Mouse (Mus musculus): ENCODE results near the gene Psma7. TPM values are rescaled to one million over a fixed set of nuclear protein-coding genes. Genes with fewer than 3 reads are reported as not detected.

Gene Psma7
- 585 and 653 TPM in 2 replicates for polyA plus RNA-seq (2014; fragmentation: Nextera tagmentation; extraction: Ambion mirVana)

DNA sequence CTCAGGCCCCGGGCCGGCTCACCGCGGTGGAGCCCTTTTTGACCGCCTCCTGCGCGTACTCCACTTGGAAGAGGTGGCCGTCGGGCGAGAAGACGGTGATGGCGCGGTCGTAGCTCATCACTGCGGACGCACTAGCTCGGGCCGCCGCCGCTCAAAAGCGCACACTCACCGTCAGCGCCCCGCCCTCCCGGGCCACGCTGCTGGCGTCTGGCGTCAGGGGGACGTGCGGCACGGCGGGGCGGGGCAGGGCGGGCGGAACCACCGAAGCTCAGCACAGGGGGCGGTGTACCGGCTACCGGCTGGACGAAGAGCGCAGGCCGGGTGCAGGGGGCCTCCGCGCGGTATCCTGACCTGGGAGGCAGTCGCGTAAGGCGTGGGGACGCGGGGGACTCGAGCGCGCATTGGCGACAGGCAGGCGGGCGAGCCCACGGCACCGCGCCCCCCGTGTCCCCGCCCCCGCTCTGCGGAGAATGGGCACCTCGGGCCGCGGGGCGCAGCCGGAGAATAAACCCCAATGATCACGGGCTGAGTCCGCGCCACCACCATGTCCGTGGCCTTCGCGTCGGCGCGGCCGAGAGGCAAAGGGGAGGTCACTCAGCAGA lies at the start of gene Psma7, which contains the start of gene Ss18l1:
Gene Psma7 (minus strand): TSS at position 178 of the 602 bp plus-strand sequence.
Gene Ss18l1 (plus strand): TSS at position 254 of the 602 bp plus-strand sequence.
- Histone ChIP-seq H3K27ac (ENCODE audit: low read depth, low read length) (peak within 1 kb of the TSS; percentile 99), H3K27me3 (ENCODE audit: control insufficient read depth, insufficient read depth, low read length) (no peaks in the 10 kb centered on the region), H3K36me3 (ENCODE audit: control insufficient read depth, insufficient read depth, low read length) (peaks cover 18% of the 10 kb centered on the region), H3K9ac (replicated peaks; ENCODE audit: low read depth, low read length) (peak within 1 kb of the TSS; percentile 96), H3K4me3 (ENCODE audit: low read depth, low read length) (peak within 1 kb of the TSS; percentile 97), H3K4me2 (ENCODE audit: low read depth, low read length) (peak within 1 kb of the TSS; percentile 81), H3K9me3 (ENCODE audit: control insufficient read depth, low read length) (no peaks in the 10 kb centered on the region), H3K4me1 (ENCODE audit: control insufficient read depth, insufficient read depth, low read length) (peaks cover 29% of the 10 kb centered on the region)
- under 1% methylated on average over 62 of the region's 78 CpGs for whole genome bisulfite sequencing
- peak; percentile 95 for ATAC-seq (ENCODE audit: low read depth)

DNA sequence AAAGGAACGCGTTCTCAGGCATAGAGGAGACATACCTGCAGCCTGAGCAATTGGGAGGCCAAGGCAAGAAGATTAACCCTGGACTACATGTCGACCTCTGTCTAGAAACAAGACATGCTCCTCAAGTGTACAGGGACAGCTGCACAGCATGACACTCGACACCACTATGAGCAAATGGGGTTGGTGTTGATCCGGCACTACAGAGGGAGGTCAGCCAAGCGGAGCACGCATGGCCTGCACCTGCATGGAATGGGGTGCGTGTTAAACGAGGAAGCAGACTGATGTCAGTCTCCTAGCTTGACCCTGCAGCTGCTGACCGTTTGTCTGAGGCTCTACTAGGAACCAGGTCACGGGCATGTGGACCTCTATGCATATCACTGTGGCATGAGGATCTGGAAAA lies 48.1 kb upstream of the Psma7 start:
- Histone ChIP-seq H3K9ac (replicated peaks; ENCODE audit: low read depth, low read length) (no peak overlapping the region), H3K4me3 (ENCODE audit: low read depth, low read length) (no peak overlapping the region), H3K4me2 (ENCODE audit: low read depth, low read length) (no peak overlapping the region), H3K9me3 (ENCODE audit: control insufficient read depth, low read length) (no peaks in the 10 kb centered on the region), H3K4me1 (ENCODE audit: control insufficient read depth, insufficient read depth, low read length) (no peaks in the 10 kb centered on the region), H3K36me3 (ENCODE audit: control insufficient read depth, insufficient read depth, low read length) (0 out of 2 replicates have a peak, but pooled peaks cover 3% of the 10 kb centered on the region), H3K27ac (ENCODE audit: low read depth, low read length) (no peak overlapping the region), H3K27me3 (ENCODE audit: control insufficient read depth, insufficient read depth, low read length) (no peaks in the 10 kb centered on the region)
- no peak for ATAC-seq (ENCODE audit: low read depth)
- WGBS, result 72% methylated on average over 11 of the region's 11 CpGs

GRCm38 (mm10) chr2:180087472-180087871 lies 45.2 kb upstream of the Psma7 start:
- H3K27me3 ChIP-seq (ENCODE audit: control insufficient read depth, insufficient read depth, low read length), result no peaks in the 10 kb centered on the region
- H3K27ac ChIP-seq (ENCODE audit: low read depth, low read length), result no peak overlapping the region
- H3K9ac ChIP-seq (replicated peaks; ENCODE audit: low read depth, low read length), result no peak overlapping the region
- H3K36me3 ChIP-seq (ENCODE audit: control insufficient read depth, insufficient read depth, low read length), result peaks cover 14% of the 10 kb centered on the region; the same call in 1 of the 2 replicates
- H3K4me1 ChIP-seq (ENCODE audit: control insufficient read depth, insufficient read depth, low read length), result no peaks in the 10 kb centered on the region
- no peak for ATAC-seq (ENCODE audit: low read depth)
- H3K4me3 ChIP-seq (ENCODE audit: low read depth, low read length), result no peak overlapping the region
- 88% methylated on average over 4 of the region's 4 CpGs for WGBS
- H3K4me2 ChIP-seq (ENCODE audit: low read depth, low read length), result no peak overlapping the region
- no peaks in the 10 kb centered on the region for H3K9me3 ChIP-seq (ENCODE audit: control insufficient read depth, low read length)

DNA sequence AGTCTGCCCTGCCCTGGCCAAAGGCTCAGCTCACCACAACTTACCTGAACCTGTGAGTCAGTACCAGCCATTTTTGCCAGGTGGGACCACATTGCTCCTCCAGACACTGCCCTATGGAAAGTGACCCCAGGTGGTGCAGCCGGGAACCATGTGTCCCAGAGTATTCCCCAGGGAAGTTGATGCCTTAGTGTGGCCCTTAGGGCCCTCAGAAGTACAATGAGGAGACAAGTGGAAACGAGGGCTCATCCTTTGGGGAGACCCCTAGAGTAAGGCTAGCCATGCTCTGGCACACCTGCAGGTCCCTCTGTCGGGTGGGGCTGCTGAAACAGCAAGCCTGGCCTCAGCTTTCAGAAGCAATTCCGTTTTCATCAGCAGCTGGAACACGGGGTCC lies 44.4 kb upstream of the Psma7 start:
- Histone ChIP-seq H3K4me1 (ENCODE audit: control insufficient read depth, insufficient read depth, low read length) (no peaks in the 10 kb centered on the region), H3K9ac (replicated peaks; ENCODE audit: low read depth, low read length) (no peak overlapping the region), H3K9me3 (ENCODE audit: control insufficient read depth, low read length) (no peaks in the 10 kb centered on the region), H3K4me2 (ENCODE audit: low read depth, low read length) (no peak overlapping the region), H3K4me3 (ENCODE audit: low read depth, low read length) (no peak overlapping the region), H3K27me3 (ENCODE audit: control insufficient read depth, insufficient read depth, low read length) (no peaks in the 10 kb centered on the region), H3K36me3 (ENCODE audit: control insufficient read depth, insufficient read depth, low read length) (peaks cover 14% of the 10 kb centered on the region; the same call in 1 of the 2 replicates), H3K27ac (ENCODE audit: low read depth, low read length) (no peak overlapping the region)
- WGBS, result 80% methylated on average over 5 of the region's 5 CpGs
- ATAC-seq (ENCODE audit: low read depth), result no peak

DNA sequence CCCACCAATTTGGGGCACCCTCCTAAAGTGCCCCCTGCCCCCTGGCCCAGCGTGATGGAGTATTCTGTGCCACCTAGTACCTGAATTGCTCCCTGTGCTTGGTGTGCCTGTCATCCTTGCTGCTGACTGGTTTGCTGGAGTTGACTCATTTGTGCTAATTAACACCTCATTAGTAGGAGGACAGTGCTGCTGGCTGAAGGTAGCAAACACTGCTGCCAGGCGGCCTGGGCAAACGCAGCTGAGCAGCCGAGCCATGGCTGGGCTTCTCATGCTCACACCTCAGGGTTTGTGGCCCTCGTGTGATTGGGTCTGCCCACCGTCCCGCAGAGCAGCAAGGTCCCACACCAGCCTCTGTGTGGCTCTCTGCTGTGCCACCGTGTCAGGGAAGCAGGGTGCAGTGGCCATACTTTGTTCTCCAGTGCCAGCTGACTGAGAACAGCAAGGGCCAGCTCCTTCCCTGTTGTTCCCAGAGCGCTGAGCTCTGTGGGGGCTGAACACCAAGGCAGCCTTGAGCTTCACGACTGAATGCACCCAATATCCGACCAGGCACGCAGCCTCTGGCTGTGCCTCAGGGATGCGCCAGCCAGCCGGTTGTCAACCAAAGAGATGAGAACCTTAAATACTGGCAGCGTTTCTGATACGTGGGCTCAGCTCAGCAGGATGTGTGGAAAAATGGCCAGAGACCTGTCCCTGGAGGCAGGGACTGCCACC lies 43.8 kb upstream of the Psma7 start:
- no peaks in the 10 kb centered on the region for H3K9me3 ChIP-seq (ENCODE audit: control insufficient read depth, low read length)
- no peaks in the 10 kb centered on the region for H3K27me3 ChIP-seq (ENCODE audit: control insufficient read depth, insufficient read depth, low read length)
- H3K4me2 ChIP-seq (ENCODE audit: low read depth, low read length), result no peak overlapping the region
- H3K4me1 ChIP-seq (ENCODE audit: control insufficient read depth, insufficient read depth, low read length), result no peaks in the 10 kb centered on the region
- peaks cover 14% of the 10 kb centered on the region; the same call in 1 of the 2 replicates for H3K36me3 ChIP-seq (ENCODE audit: control insufficient read depth, insufficient read depth, low read length)
- H3K4me3 ChIP-seq (ENCODE audit: low read depth, low read length), result no peak overlapping the region
- H3K27ac ChIP-seq (ENCODE audit: low read depth, low read length), result no peak overlapping the region
- no peak overlapping the region for H3K9ac ChIP-seq (replicated peaks; ENCODE audit: low read depth, low read length)
- 69% methylated on average over 16 of the region's 16 CpGs for WGBS
- ATAC-seq (ENCODE audit: low read depth), result no peak

GRCm38 (mm10) chr2:180084565-180084964 lies 42.3 kb upstream of the Psma7 start:
- 44% methylated on average over 3 of the region's 3 CpGs for WGBS
- H3K4me1 ChIP-seq (ENCODE audit: control insufficient read depth, insufficient read depth, low read length), result no peaks in the 10 kb centered on the region
- H3K4me2 ChIP-seq (ENCODE audit: low read depth, low read length), result no peak overlapping the region
- no peaks in the 10 kb centered on the region for H3K9me3 ChIP-seq (ENCODE audit: control insufficient read depth, low read length)
- no peak overlapping the region for H3K9ac ChIP-seq (replicated peaks; ENCODE audit: low read depth, low read length)
- H3K27ac ChIP-seq (ENCODE audit: low read depth, low read length), result no peak overlapping the region
- no peak overlapping the region for H3K4me3 ChIP-seq (ENCODE audit: low read depth, low read length)
- no peaks in the 10 kb centered on the region for H3K27me3 ChIP-seq (ENCODE audit: control insufficient read depth, insufficient read depth, low read length)
- H3K36me3 ChIP-seq (ENCODE audit: control insufficient read depth, insufficient read depth, low read length), result peaks cover 14% of the 10 kb centered on the region; the same call in 1 of the 2 replicates
- ATAC-seq (ENCODE audit: low read depth), result no peak

- H3K4me1 ChIP-seq (ENCODE audit: control insufficient read depth, insufficient read depth, low read length), result no peaks in the 10 kb centered on the region
- H3K27me3 ChIP-seq (ENCODE audit: control insufficient read depth, insufficient read depth, low read length), result no peaks in the 10 kb centered on the region
- no peak overlapping the region for H3K4me3 ChIP-seq (ENCODE audit: low read depth, low read length)
- no peak overlapping the region for H3K27ac ChIP-seq (ENCODE audit: low read depth, low read length)
- H3K36me3 ChIP-seq (ENCODE audit: control insufficient read depth, insufficient read depth, low read length), result peaks cover 14% of the 10 kb centered on the region; the same call in 1 of the 2 replicates
- WGBS, result 93% methylated on average over 10 of the region's 10 CpGs
- no peaks in the 10 kb centered on the region for H3K9me3 ChIP-seq (ENCODE audit: control insufficient read depth, low read length)
- ATAC-seq (ENCODE audit: low read depth), result no peak
- H3K4me2 ChIP-seq (ENCODE audit: low read depth, low read length), result no peak overlapping the region
- no peak overlapping the region for H3K9ac ChIP-seq (replicated peaks; ENCODE audit: low read depth, low read length)
Observed at GRCm38 (mm10) chr2:180083063-180083462, 40.8 kb upstream of the Psma7 start.

DNA sequence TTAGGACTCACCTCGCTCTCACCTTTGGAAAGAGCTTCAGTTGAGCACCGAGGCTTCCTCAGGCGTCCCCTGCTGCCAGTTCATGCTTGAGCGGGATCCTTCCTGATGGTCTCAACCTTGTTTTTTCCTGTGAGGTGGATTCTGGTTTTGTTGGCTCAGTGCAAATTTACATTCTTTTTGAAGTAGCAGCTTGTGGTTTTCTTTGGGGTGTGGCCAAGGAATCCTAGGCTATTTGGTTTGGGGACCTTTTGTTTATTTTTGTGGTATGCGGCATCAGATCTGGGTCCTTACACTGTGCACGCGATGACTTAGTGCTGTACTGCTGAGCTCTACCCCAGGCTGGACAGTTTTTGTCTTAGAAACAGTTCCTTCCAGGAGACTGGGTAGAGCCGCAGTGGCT lies 38.4 kb upstream of the Psma7 start:
- no peak overlapping the region for H3K4me2 ChIP-seq (ENCODE audit: low read depth, low read length)
- ATAC-seq (ENCODE audit: low read depth), result no peak
- H3K4me1 ChIP-seq (ENCODE audit: control insufficient read depth, insufficient read depth, low read length), result no peaks in the 10 kb centered on the region
- no peak overlapping the region for H3K9ac ChIP-seq (replicated peaks; ENCODE audit: low read depth, low read length)
- H3K9me3 ChIP-seq (ENCODE audit: control insufficient read depth, low read length), result no peaks in the 10 kb centered on the region
- H3K36me3 ChIP-seq (ENCODE audit: control insufficient read depth, insufficient read depth, low read length), result peaks cover 11% of the 10 kb centered on the region; the same call in 1 of the 2 replicates
- no peak overlapping the region for H3K4me3 ChIP-seq (ENCODE audit: low read depth, low read length)
- H3K27ac ChIP-seq (ENCODE audit: low read depth, low read length), result no peak overlapping the region
- no peaks in the 10 kb centered on the region for H3K27me3 ChIP-seq (ENCODE audit: control insufficient read depth, insufficient read depth, low read length)
- 88% methylated on average over 8 of the region's 8 CpGs for WGBS

DNA sequence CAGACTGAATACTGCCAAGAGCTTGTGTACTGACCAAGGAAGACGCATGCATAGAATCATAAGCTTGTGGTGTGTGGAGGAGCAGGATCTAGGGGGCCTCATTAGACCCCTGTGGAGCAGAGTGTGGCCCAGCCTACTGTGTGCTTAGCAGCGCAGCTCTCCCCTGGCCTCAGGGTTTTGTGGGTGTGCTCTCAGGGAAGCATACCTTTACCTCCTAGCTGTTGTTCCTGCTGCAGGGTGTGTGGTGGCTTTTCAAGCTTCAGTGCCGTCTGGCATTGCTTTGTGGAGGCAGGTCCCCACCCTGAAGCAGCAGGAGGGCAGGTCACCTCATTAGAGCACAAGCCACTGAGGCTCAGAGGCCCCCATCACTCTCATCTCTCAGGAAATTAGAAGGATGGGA lies 35.4 kb upstream of the Psma7 start:
- Histone ChIP-seq H3K9me3 (ENCODE audit: control insufficient read depth, low read length) (no peaks in the 10 kb centered on the region), H3K27ac (ENCODE audit: low read depth, low read length) (no peak overlapping the region), H3K4me2 (ENCODE audit: low read depth, low read length) (no peak overlapping the region), H3K4me1 (ENCODE audit: control insufficient read depth, insufficient read depth, low read length) (no peaks in the 10 kb centered on the region), H3K9ac (replicated peaks; ENCODE audit: low read depth, low read length) (no peak overlapping the region), H3K36me3 (ENCODE audit: control insufficient read depth, insufficient read depth, low read length) (no peaks in the 10 kb centered on the region), H3K4me3 (ENCODE audit: low read depth, low read length) (no peak overlapping the region), H3K27me3 (ENCODE audit: control insufficient read depth, insufficient read depth, low read length) (no peaks in the 10 kb centered on the region)
- ATAC-seq (ENCODE audit: low read depth), result no peak
- WGBS, result 60% methylated on average over 3 of the region's 3 CpGs
